Mouse (Mus musculus) MEL (cell line): ENCODE measurements around the gene Topaz1.

Source experiments
- CTCF ChIP-seq, 3 experiments: IDR thresholded peaks in 2 of 3; conservative IDR thresholded peaks in 1 of 3; 2 replicates each; pipeline ENCODE4 v1.5.1; 2011 to 2012; ENCODE audit warnings: low read length in 3 of 3, low read depth in 2 of 3, mild to moderate bottlenecking in 2 of 3, improper control_type of control experiment in 1 of 3, inconsistent platforms in 1 of 3, mixed read lengths in 1 of 3, moderate library complexity in 1 of 3; ENCODE audit not compliant: control insufficient read depth in 1 of 3, insufficient read depth in 1 of 3, poor library complexity in 1 of 3, severe bottlenecking in 1 of 3
- E2F4 ChIP-seq: IDR thresholded peaks from 2 replicates; pipeline ENCODE4 v1.6.1; 2011; ENCODE audit warnings: low read depth, low read length, improper control_type of control experiment, borderline replicate concordance
- GATA1 ChIP-seq: IDR thresholded peaks from 2 replicates; pipeline ENCODE4 v1.6.1; 2011; ENCODE audit warnings: low read depth, low read length, improper control_type of control experiment
- KAT2A ChIP-seq: conservative IDR thresholded peaks from 2 replicates; pipeline ENCODE4 v1.6.1; 2012; ENCODE audit warnings: low read depth, low read length, improper control_type of control experiment, inconsistent platforms
- MAFK ChIP-seq: IDR thresholded peaks from 2 replicates; pipeline ENCODE4 v1.6.1; 2011; ENCODE audit warnings: low read depth, mild to moderate bottlenecking, low read length, improper control_type of control experiment, borderline replicate concordance
- MAX ChIP-seq: IDR thresholded peaks from 2 replicates; pipeline ENCODE4 v1.6.1; 2011; ENCODE audit warnings: low read length, improper control_type of control experiment
- MXI1 ChIP-seq: IDR thresholded peaks from 2 replicates; pipeline ENCODE4 v1.6.1; 2011; ENCODE audit warnings: mild to moderate bottlenecking, low read depth, low read length, improper control_type of control experiment
- POLR2A ChIP-seq, 2 experiments: IDR thresholded peaks; 2 replicates each; pipeline ENCODE4 v1.6.1; 2011 to 2012; ENCODE audit warnings: low read length in 2 of 2, mild to moderate bottlenecking in 2 of 2, control low read depth in 1 of 2, improper control_type of control experiment in 1 of 2, low read depth in 1 of 2, moderate library complexity in 1 of 2; ENCODE audit not compliant: control insufficient read depth in 1 of 2, insufficient read depth in 1 of 2, poor library complexity in 1 of 2
- POLR2AphosphoS5 ChIP-seq: IDR thresholded peaks from 2 replicates; pipeline ENCODE4 v1.6.1; 2012; ENCODE audit warnings: low read depth, borderline replicate concordance, mild to moderate bottlenecking, inconsistent platforms, low read length, moderate library complexity, mixed read lengths
- RCOR1 ChIP-seq: IDR thresholded peaks from 2 replicates; pipeline ENCODE4 v1.6.1; 2012; ENCODE audit warnings: low read depth, mild to moderate bottlenecking, inconsistent platforms, low read length, improper control_type of control experiment
- SIN3A ChIP-seq: IDR thresholded peaks from 2 replicates; pipeline ENCODE4 v1.6.1; 2012; ENCODE audit warnings: low read length, improper control_type of control experiment, inconsistent platforms
- TCF12 ChIP-seq: IDR thresholded peaks from 2 replicates; pipeline ENCODE4 v1.6.1; 2014; ENCODE audit warnings: low read depth, mild to moderate bottlenecking, inconsistent platforms, low read length, improper control_type of control experiment, moderate library complexity
- ZC3H11A ChIP-seq: IDR thresholded peaks from 2 replicates; pipeline ENCODE4 v1.6.1; 2012; ENCODE audit warnings: low read depth, mild to moderate bottlenecking, inconsistent platforms, low read length, improper control_type of control experiment

DNA sequence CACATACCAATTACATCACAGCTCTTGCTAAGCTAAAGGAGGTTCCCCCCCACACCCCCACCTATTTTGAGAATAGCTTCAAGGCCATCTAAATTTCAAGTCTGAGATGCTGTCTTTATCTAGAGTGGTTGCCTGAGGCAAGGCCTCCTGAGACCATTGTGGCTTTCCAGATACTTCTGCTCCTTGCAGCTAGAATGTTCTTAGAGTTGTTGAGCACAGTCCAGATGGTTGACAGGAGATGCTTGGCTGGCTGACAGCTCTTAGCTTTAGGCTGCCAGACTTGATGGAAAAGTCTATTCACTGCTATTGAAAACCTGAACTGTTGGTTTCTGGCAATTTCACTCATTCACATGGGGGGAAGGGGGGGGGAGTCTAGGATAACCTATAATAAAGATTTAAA lies 99.0 kb downstream of the Topaz1 start:
- TF ChIP-seq CTCF (IDR thresholded peaks at IDR 0.05 in 2 of 3, conservative IDR thresholded peaks at IDR 0.05 in 1 of 3; ENCODE audit: control insufficient read depth in 1 of 3, insufficient read depth in 1 of 3, low read depth in 2 of 3, low read length in 3 of 3, poor library complexity in 1 of 3, severe bottlenecking in 1 of 3) (no peak), MAFK (no peak), GATA1 (no peak), POLR2A (IDR thresholded peaks at IDR 0.05; ENCODE audit: control insufficient read depth in 1 of 2, insufficient read depth in 1 of 2, low read depth in 1 of 2, low read length in 2 of 2, poor library complexity in 1 of 2) (no peak), RCOR1 (no peak), MXI1 (no peak), KAT2A (no peak), E2F4 (no peak), POLR2AphosphoS5 (no peak), ZC3H11A (no peak), MAX (no peak), TCF12 (no peak), SIN3A (no peak)
